10 mouse cellular contexts compared by ENCODE assay signal in genomic region chr3:65830801-65831200, GRCm38 (mm10).
A peak's percentile ranks its signal among the peaks of the same experiment; 100 is the strongest.
DNase-seq lines count a peak whose midpoint lies in the region; ATAC-seq lines count a peak whose summit lies in the region.
"Had no signal": no experiment of that assay in that cellular context is flagged by ENCODE, and none has a peak within 500 bp of the region (broad histone marks: within the 10 kb centered on the region; RNA-seq: fewer than 3 reads in every experiment).

No protein-coding gene starts in this region.

- H3K4me3 ChIP-seq in embryonic facial prominence, embryonic 10.5 days, result no peak overlapping the region
- 0 out of 2 replicates have a peak overlapping the region, but pooled peaks have one; percentile 7 for H3K4me3 ChIP-seq in heart, embryonic 12.5 days
- H3K4me3 ChIP-seq in limb, embryonic 15.5 days, result no peak overlapping the region

- no peaks in the 10 kb centered on the region for H3K9me3 ChIP-seq in embryonic facial prominence, embryonic 10.5 days
- H3K9me3 ChIP-seq in heart, embryonic 12.5 days (replicated peaks), result no peaks in the 10 kb centered on the region
- H3K9me3 ChIP-seq in limb, embryonic 15.5 days, result no peaks in the 10 kb centered on the region

- peaks cover 7% of the 10 kb centered on the region; the same call in 1 of the 2 replicates for H3K27me3 ChIP-seq in embryonic facial prominence, embryonic 10.5 days (replicated peaks; ENCODE audit: low read depth, poor library complexity, severe bottlenecking)
- H3K27me3 ChIP-seq in heart, embryonic 12.5 days (replicated peaks), result no peaks in the 10 kb centered on the region
- peaks cover 6% of the 10 kb centered on the region for H3K27me3 ChIP-seq in limb, embryonic 15.5 days

- H3K4me1 ChIP-seq in embryonic facial prominence, embryonic 10.5 days, result peaks cover 20% of the 10 kb centered on the region
- peaks cover 53% of the 10 kb centered on the region for H3K4me1 ChIP-seq in heart, embryonic 12.5 days (replicated peaks)
- peaks cover 11% of the 10 kb centered on the region for H3K4me1 ChIP-seq in limb, embryonic 15.5 days

- H3K36me3 ChIP-seq in embryonic facial prominence, embryonic 10.5 days (replicated peaks), result no peaks in the 10 kb centered on the region
- H3K36me3 ChIP-seq in heart, embryonic 12.5 days, result no peaks in the 10 kb centered on the region
- H3K36me3 ChIP-seq in limb, embryonic 15.5 days, result no peaks in the 10 kb centered on the region

- peak overlapping the region; percentile 3; the same call in 1 of the 2 replicates for H3K9ac ChIP-seq in heart, embryonic 12.5 days
- H3K9ac ChIP-seq in limb, embryonic 15.5 days, result no peak overlapping the region; the same call in 1 of the 2 replicates

- DNase-seq in kidney, postnatal 36 days, result peak; percentile 5 to 16
- DNase-seq in kidney, adult 11 months, result no peak
- DNase-seq in embryonic facial prominence, embryonic 10.5 days (ENCODE audit: low spot score), result peak; percentile 13
- no peak for DNase-seq in cerebellum, postnatal 4 days (ENCODE audit: low spot score in 2 of 2)
- DNase-seq in MN1 (ENCODE audit: low spot score), result no peak
- DNase-seq: right cerebral cortex, postnatal 14 days; thymus, postnatal 36 days had no signal

- WGBS in embryonic facial prominence, embryonic 10.5 days, result 41% methylated on average over 16 of the region's 16 CpGs
- 8% methylated on average over 16 of the region's 16 CpGs for WGBS in heart, embryonic 12.5 days
- WGBS in limb, embryonic 15.5 days, result 28% methylated on average over 16 of the region's 16 CpGs

- peak overlapping the region; percentile 35 for H3K27ac ChIP-seq in embryonic facial prominence, embryonic 10.5 days (replicated peaks)
- H3K27ac ChIP-seq in heart, embryonic 12.5 days (ENCODE audit: poor library complexity, severe bottlenecking), result 0 out of 2 replicates have a peak overlapping the region, but pooled peaks have one; percentile 34
- H3K27ac ChIP-seq in limb, embryonic 15.5 days, result no peak overlapping the region

- H3K4me2 ChIP-seq in heart, embryonic 12.5 days, result peak overlapping the region; percentile 51
- 0 out of 2 replicates have a peak overlapping the region, but pooled peaks have one; percentile 14 for H3K4me2 ChIP-seq in limb, embryonic 15.5 days

- ATAC-seq in heart, embryonic 12.5 days (ENCODE audit: insufficient number of reproducible peaks, low FRiP score), result peak; percentile 34; the same call in 1 of the 2 replicates
- ATAC-seq in limb, embryonic 15.5 days (ENCODE audit: insufficient number of reproducible peaks, low FRiP score, low TSS enrichment, low read depth), result no peak
- ATAC-seq: hindbrain, embryonic 16.5 days had no signal

Comparison
In these comparisons a context has a peak if more than half of its experiments do, and no peak if none do; other contexts are left out.
1. DNase-seq: peak in kidney, postnatal 36 days (2 of 2) and embryonic facial prominence, embryonic 10.5 days (single experiment); none in kidney, adult 11 months (single experiment), cerebellum, postnatal 4 days (0 of 2) and MN1 (single experiment).